Mouse (Mus musculus): ENCODE results near the gene Sult1e1. TPM values are rescaled to one million over a fixed set of nuclear protein-coding genes. Genes with fewer than 3 reads are reported as not detected.

Sult1e1 gene
- total RNA-seq (2023) = not detected

DNA sequence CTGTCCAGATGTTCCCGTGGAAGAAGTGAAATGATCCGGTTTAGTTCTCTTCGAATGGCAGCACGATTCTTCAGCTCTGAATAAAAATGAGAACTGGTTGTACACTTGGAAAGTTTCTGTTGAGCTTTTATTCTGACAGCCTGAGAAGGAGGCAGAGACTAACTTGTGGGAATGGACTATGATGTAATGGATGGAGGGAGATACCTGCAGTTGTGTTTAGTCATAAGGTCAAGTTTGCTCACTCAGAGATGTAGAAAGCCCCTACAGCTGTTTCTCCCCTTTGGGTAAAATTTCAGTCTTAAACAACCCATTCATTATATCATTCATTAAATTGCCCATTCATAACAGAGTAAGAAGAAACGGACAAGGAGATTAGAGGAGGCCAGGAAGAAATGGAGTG, at the start of gene Sult1e1:
TSS of gene Sult1e1 (minus strand) at position 101 of the 400 bp plus-strand sequence.

GRCm38 (mm10) chr5:87568845-87569244, 22.5 kb downstream of the Sult1e1 start, which contains the start of gene Sult1d1:
TSS of gene Sult1d1 (minus strand) at chr5:87569027.

DNA sequence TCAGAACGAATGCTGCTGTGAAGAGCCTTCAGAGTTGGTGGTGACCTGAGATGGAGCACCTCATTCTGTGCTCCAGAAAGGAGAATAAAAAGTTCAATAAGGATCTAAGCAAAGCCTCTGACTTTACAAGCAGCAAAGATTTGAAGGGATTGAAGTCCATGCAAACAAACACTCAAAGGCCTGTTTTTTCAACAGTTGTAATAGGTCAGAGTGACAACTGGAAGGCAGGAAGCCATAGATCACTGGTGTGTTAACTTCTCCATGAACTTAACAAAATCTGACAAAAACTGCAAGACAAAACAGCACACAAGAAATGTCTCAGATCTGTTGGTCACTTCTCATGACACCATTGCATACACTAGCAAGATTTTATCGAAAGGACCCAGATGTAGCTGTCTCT, 53.3 kb downstream of the Sult1e1 start, which contains the start of gene Sult1b1:
TSS of gene Sult1b1 (minus strand) at position 85 of the 400 bp plus-strand sequence.

Other genes starting within 250 kb of the Sult1e1 start
- gene Ugt2b38, start 167.4 kb downstream of the Sult1e1 start, total RNA-seq (2023) = not detected
- not detected for gene Ugt2a2, start 109.3 kb downstream of the Sult1e1 start, total RNA-seq (2023)
- gene Gm43638, start 104.8 kb downstream of the Sult1e1 start, total RNA-seq (2023) = not detected
- gene Ugt2a1, start 100.7 kb downstream of the Sult1e1 start, total RNA-seq (2023) = not detected
- gene Sult1b1, start 53.4 kb downstream of the Sult1e1 start, total RNA-seq (2023) = not detected
- gene Sult1d1, start 22.6 kb downstream of the Sult1e1 start, total RNA-seq (2023) = not detected
- not detected for gene Csn1s1, start 74.6 kb upstream of the Sult1e1 start, total RNA-seq (2023)
- gene Csn2, start 108.0 kb upstream of the Sult1e1 start, total RNA-seq (2023) = not detected
- not detected for gene Csn1s2a, start 183.0 kb upstream of the Sult1e1 start, total RNA-seq (2023)
- gene Csn1s2b, start 216.5 kb upstream of the Sult1e1 start, total RNA-seq (2023) = not detected
- gene Prr27, start 234.1 kb upstream of the Sult1e1 start, total RNA-seq (2023) = not detected